Mouse (Mus musculus) spleen, postnatal 4 days (tissue): ENCODE measurements around the gene Mgmt.

Source experiments
- DNase-seq, 2 experiments: peaks; one replicate each; pipeline ENCODE4 v3.0.0; 2022; ENCODE audit warnings: low spot score in 2 of 2

Gene Mgmt

DNA sequence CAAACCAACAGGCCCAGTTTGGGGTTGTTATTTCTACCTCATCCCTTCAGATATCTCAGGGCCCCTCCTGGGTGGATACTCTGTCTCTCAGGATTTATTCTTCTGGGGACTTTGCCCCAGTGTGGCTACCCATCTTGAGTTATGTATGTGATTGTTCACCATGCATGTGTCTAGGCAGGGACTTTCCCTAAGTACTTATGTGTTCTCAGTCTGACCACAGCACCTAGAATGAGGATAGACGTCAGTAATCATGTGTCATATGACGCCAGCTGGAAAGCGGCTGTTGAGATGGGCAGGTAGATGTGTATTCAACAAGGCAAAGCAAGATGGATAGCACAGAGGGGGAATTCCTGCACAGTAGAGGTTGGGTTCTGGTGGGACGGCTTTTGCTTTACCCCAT lies 217.7 kb downstream of the Mgmt start:
- no peak for DNase-seq

DNA sequence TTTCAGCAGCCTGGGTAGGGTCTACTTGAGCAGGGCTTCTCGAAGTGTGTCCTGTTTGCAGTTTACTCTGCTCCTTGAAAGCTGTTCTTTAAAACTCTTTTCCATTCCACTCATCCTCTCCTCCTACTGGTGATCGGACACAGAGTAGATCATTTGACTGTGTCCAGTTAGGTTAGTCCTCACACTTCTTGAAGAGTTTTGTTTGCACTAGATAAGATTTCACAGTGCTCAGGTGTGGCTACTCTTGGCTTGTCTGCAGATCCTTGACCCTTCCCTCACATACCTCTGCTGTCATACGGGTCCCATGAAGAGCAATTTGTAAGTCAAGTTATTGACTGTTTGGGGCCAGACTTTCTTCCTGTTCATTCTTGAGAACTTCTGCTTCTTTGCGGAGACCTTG lies 221.8 kb downstream of the Mgmt start:
- DNase-seq = no peak

DNA sequence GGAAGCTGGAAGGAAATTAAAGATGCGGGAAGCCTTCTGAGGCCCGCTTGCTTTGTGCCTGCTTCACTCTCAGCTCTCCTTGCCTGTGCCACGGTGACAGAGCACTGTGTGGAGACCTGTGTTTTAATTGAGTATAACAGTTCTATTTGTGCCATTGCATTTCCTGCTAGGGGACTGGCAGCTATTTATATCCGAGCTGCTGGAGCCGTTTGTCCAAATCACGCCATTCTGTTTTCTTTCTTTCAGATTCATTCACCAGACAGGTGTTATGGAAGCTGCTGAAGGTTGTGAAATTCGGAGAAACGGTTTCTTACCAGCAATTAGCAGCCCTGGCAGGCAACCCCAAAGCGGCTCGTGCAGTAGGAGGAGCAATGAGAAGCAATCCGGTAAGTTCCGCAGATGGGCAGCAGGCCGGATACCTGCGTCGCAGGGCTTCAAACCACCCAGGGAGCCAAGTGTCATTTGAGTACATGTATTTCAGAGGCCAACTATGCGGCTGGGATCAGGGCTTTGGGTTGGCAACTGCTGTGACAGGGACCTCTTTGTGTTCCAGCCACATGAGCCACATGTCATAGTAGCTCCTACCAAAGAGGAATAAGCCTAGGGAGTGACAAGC lies 226.9 kb downstream of the Mgmt start:
- no peak for DNase-seq

GRCm38 (mm10) chr7:137128726-137129125 lies 234.3 kb downstream of the Mgmt start:
- DNase-seq = no peak

- DNase-seq = no peak
Measured at GRCm38 (mm10) chr7:137130211-137130610, 235.8 kb downstream of the Mgmt start.

- no peak for DNase-seq
Measured at GRCm38 (mm10) chr7:137131957-137132356, 237.5 kb downstream of the Mgmt start.

- DNase-seq = no peak
Measured at GRCm38 (mm10) chr7:137138101-137138500, 243.7 kb downstream of the Mgmt start.

GRCm38 (mm10) chr7:137140321-137140720 lies 245.9 kb downstream of the Mgmt start:
- DNase-seq = no peak

DNA sequence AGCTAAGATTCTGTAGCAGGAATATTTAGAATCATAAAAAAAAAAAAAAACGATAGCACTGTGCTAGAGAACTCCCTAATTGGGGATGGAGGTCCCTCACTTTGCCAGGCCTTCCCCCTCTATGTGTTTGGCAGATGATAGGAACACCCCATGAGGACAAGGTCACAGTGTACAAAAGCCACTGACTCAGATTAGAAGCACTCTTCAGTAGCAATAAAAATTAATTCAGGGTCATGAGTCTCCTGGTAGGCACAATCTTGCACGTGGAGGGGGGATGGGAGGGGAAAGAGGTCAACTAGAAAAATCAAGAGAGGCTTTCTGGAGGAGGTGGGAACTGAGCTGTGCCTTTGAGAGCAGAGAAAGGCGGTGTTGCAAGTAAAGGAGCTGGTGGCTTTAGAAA lies 247.0 kb downstream of the Mgmt start:
- DNase-seq = no peak

DNA sequence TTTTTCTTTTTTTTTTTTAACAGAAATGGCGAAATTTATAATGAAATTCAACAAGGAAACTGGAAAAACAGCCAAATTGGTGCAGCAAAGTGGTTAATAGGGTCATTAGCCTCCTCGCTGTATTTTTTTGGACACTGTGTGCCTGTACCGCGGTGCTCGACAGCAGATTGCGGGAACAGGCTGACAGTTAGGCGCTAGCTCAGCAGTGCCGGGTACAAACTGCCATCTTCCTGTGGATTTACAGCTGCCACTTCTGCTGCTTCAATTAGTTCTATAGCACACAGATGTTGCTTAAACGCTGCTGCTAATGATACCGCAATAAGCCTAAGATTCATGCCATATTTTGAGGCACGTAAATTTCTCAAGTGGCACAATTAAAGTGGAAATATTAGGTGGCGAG lies 252.7 kb downstream of the Mgmt start:
- DNase-seq = no peak

- DNase-seq = no peak
Measured at GRCm38 (mm10) chr7:137151854-137152253, 257.4 kb downstream of the Mgmt start.

DNA sequence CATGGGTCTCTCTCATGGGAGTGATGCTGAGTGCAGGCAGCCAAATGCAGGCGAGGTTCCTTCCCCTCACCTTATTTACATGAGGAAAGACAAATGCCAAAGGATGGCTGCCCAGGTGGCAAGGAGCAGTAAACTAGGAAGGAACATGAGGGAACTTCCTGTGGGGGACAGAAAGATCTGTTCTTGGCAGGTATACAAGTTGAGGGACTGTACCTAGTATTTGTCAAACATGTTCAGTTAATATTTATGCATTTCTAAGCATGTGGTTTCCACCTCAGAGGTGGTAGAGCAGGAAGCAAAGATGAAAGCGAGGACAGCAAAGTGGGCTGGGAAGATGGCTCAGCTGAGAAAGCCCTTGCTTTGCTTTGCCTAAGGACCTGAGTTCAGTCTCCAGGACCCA lies 260.2 kb downstream of the Mgmt start:
- no peak for DNase-seq

GRCm38 (mm10) chr7:137159086-137159485 lies 264.7 kb downstream of the Mgmt start:
- DNase-seq = no peak

GRCm38 (mm10) chr7:137172278-137172677 lies 277.9 kb downstream of the Mgmt start:
- no peak for DNase-seq
